Mouse (Mus musculus) adrenal gland, adult 10 weeks (tissue): Measurements from ENCODE around the gene Ppp1r36. TPM values are rescaled to one million over a fixed set of nuclear protein-coding genes. Genes with fewer than 3 reads are reported as not detected.

Experiments used
- polyA plus RNA-seq: library from polyadenylated mRNA; stranded (reverse); fragments of 350-450 nt; fragmentation: Illumina TruSeq; extraction: RNeasy Lipid Tissue Mini Kit (QIAGEN cat#74804); gene quantifications from one replicate; pipeline ENCODE4 v1.2.3, GENCODE M21; 2014; ENCODE audit warnings: low read depth, low replicate concordance

Gene Ppp1r36
- polyA plus RNA-seq = not detected

DNA sequence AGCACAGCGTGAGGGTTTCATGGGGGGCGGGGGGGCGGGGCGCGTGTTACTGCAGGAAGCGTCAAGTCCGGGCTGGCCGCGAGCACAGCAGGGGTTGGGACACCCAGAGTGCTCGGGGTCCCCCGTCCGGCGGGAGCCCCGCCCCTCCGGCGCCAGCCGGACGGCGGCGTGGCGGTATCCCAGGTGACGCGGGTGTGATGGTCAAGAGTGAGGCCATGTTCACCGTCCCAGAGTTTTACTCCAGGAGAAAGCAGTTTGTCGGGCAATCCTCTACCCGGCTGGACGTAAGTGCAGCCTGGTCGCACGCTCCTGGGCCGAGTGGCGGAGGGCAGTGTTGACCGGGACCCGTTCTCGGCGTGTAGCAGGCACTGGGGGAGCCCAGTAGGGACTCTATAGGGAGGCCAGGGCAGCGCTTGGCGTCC lies at the start of gene Ppp1r36:
TSS of gene Ppp1r36 (plus strand) at position 106 of the 422 bp plus-strand sequence.

DNA sequence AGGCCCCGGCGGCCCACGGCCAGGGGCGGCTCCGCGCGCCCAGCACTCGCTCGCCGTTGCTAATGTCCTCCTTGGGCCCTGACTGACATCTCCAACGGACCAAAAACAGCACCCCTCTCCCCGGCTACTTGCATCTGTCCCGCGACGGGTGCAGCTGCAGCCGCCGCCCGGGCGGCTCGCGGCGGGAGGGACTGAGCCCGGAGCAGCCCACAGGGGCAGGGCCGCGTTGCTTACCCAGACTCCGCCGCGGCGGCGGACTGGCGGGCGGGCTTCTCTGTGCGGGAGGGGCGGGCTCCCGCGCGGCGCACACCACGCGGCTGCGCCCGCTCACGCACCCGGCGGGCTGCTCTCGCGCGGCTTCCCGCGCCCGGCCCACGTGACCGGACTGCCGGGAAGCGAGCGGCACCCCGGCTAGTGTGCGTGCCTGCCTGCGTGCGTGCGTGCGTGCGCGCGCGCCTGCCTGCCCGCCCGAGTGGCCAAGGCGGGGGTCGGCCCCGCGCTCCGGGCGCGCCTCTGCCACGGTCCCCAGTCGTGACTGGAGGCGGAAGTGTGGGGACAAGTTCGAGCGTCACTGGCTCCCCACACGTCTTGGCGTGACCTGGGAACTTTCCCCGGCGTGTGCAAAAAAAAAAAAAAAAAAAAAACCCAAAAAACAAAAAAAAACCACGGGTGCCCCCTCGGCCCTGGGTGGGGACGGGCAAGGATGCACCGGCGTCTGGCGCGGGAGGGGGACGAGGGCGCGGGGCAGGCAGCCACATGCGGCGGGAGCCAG lies 47.9 kb upstream of the Ppp1r36 start, which contains the start of gene Zbtb25:
TSS of gene Zbtb25 (minus strand) at position 397 of the 772 bp plus-strand sequence.

GRCm38 (mm10) chr12:76369978-76370830 lies 47.1 kb upstream of the Ppp1r36 start, which contains the start of gene Zbtb1:
TSS of gene Zbtb1 (plus strand) at chr12:76370266.

GRCm38 (mm10) chr12:76403886-76404537 lies 13.3 kb upstream of the Ppp1r36 start, which contains the start of gene Hspa2:
TSS of gene Hspa2 (plus strand) at chr12:76404176.

Other genes starting within 250 kb of the Ppp1r36 start
- gene Esr2, start 240.3 kb upstream of the Ppp1r36 start, polyA plus RNA-seq = not detected
- gene Tex21, start 170.8 kb upstream of the Ppp1r36 start, polyA plus RNA-seq = not detected
- gene Mthfd1, start 162.2 kb upstream of the Ppp1r36 start, polyA plus RNA-seq = 24.8 TPM
- gene Akap5, start 92.6 kb upstream of the Ppp1r36 start, polyA plus RNA-seq = 0.99 TPM
- gene Zbtb25, start 47.9 kb upstream of the Ppp1r36 start, polyA plus RNA-seq = 21.6 TPM
- 14.1 TPM for gene Zbtb1, start 47.3 kb upstream of the Ppp1r36 start, polyA plus RNA-seq
- 10.0 TPM for gene Hspa2, start 13.4 kb upstream of the Ppp1r36 start, polyA plus RNA-seq
- gene Plekhg3, start 113.4 kb downstream of the Ppp1r36 start, polyA plus RNA-seq = 1.5 TPM